Mouse (Mus musculus) MEL (cell line): Measurements from ENCODE around the gene H2al2a. TPM values are rescaled to one million over a fixed set of nuclear protein-coding genes. Genes with fewer than 3 reads are reported as not detected.

ENCODE experiments used
- DNase-seq: peaks from one replicate; pipeline ENCODE4 v3.0.0; 2011; ENCODE audit warnings: low read depth, low spot score
- H3K27ac ChIP-seq: 2 replicates; pipeline ENCODE4 v1.5.1; 2012; ENCODE audit warnings: low read depth, mild to moderate bottlenecking, control low read depth, low read length, moderate library complexity; ENCODE audit not compliant: control insufficient read depth
- H3K27me3 ChIP-seq, 2 experiments: fragments of 150-350 bp in 1 of 2; sonication (generic) in 1 of 2; 2 replicates each; pipeline ENCODE4 v1.6.1; 2012; ENCODE audit warnings: low read length in 2 of 2, mild to moderate bottlenecking in 2 of 2, improper control_type of control experiment in 1 of 2, moderate library complexity in 1 of 2; ENCODE audit not compliant: insufficient read depth in 2 of 2, control insufficient read depth in 1 of 2
- H3K36me3 ChIP-seq, 2 experiments: 2 replicates each; pipeline ENCODE4 v1.6.1; 2012 to 2014; ENCODE audit warnings: low read length in 2 of 2, improper control_type of control experiment in 1 of 2, inconsistent platforms in 1 of 2, mild to moderate bottlenecking in 1 of 2; ENCODE audit not compliant: insufficient read depth in 2 of 2, control insufficient read depth in 1 of 2
- H3K4me1 ChIP-seq, 2 experiments: fragments of 150-350 bp in 1 of 2; sonication (generic) in 1 of 2; 2 replicates each; pipeline ENCODE4 v1.6.1; 2012; ENCODE audit warnings: low read length in 2 of 2, improper control_type of control experiment in 1 of 2, mild to moderate bottlenecking in 1 of 2; ENCODE audit not compliant: insufficient read depth in 2 of 2, control insufficient read depth in 1 of 2
- H3K4me3 ChIP-seq, 2 experiments: fragments of 150-350 bp in 1 of 2; sonication (generic) in 1 of 2; 2 replicates each; pipeline ENCODE4 v1.5.1; 2012; ENCODE audit warnings: low read depth in 2 of 2, low read length in 2 of 2, mild to moderate bottlenecking in 2 of 2, moderate library complexity in 2 of 2, control low read depth in 1 of 2, improper control_type of control experiment in 1 of 2; ENCODE audit not compliant: control insufficient read depth in 1 of 2, insufficient read depth in 1 of 2
- H3K79me2 ChIP-seq: 2 replicates; pipeline ENCODE4 v1.6.1; 2012; ENCODE audit warnings: mild to moderate bottlenecking, low read length, moderate library complexity; ENCODE audit not compliant: control insufficient read depth, poor library complexity, insufficient read depth
- H3K9ac ChIP-seq: 2 replicates; pipeline ENCODE4 v1.6.1; 2012; ENCODE audit warnings: low read depth, mild to moderate bottlenecking, control low read depth, low read length, moderate library complexity; ENCODE audit not compliant: control insufficient read depth, poor library complexity, severe bottlenecking
- H3K9me3 ChIP-seq: fragments of 150-350 bp; sonication (generic); replicated peaks from 2 replicates; pipeline ENCODE4 v1.6.1; 2012; ENCODE audit warnings: mild to moderate bottlenecking, low read length, improper control_type of control experiment, moderate library complexity; ENCODE audit not compliant: insufficient read depth
- E2F4 ChIP-seq: IDR thresholded peaks from 2 replicates; pipeline ENCODE4 v1.6.1; 2011; ENCODE audit warnings: low read depth, low read length, improper control_type of control experiment, borderline replicate concordance
- ELF1 ChIP-seq: IDR thresholded peaks from 2 replicates; pipeline ENCODE4 v1.6.1; 2014; ENCODE audit warnings: low read depth, mild to moderate bottlenecking, inconsistent platforms, low read length, improper control_type of control experiment, moderate library complexity
- ETS1 ChIP-seq: IDR thresholded peaks from 2 replicates; pipeline ENCODE4 v1.6.1; 2012; ENCODE audit warnings: low read depth, mild to moderate bottlenecking, inconsistent platforms, low read length, improper control_type of control experiment, moderate library complexity
- GATA1 ChIP-seq: IDR thresholded peaks from 2 replicates; pipeline ENCODE4 v1.6.1; 2011; ENCODE audit warnings: low read depth, low read length, improper control_type of control experiment
- HCFC1 ChIP-seq: IDR thresholded peaks from 2 replicates; pipeline ENCODE4 v1.6.1; 2012; ENCODE audit warnings: low read depth, mild to moderate bottlenecking, inconsistent platforms, low read length, improper control_type of control experiment, moderate library complexity
- JUND ChIP-seq: IDR thresholded peaks from 2 replicates; pipeline ENCODE4 v1.6.1; 2011; ENCODE audit warnings: low read depth, mild to moderate bottlenecking, improper control_type of control experiment, low read length
- KAT2A ChIP-seq: conservative IDR thresholded peaks from 2 replicates; pipeline ENCODE4 v1.6.1; 2012; ENCODE audit warnings: low read depth, low read length, improper control_type of control experiment, inconsistent platforms
- MAFK ChIP-seq: IDR thresholded peaks from 2 replicates; pipeline ENCODE4 v1.6.1; 2011; ENCODE audit warnings: low read depth, mild to moderate bottlenecking, low read length, improper control_type of control experiment, borderline replicate concordance
- MAX ChIP-seq: IDR thresholded peaks from 2 replicates; pipeline ENCODE4 v1.6.1; 2011; ENCODE audit warnings: low read length, improper control_type of control experiment
- MAZ ChIP-seq: IDR thresholded peaks from 2 replicates; pipeline ENCODE4 v1.6.1; 2012; ENCODE audit warnings: low read depth, mild to moderate bottlenecking, inconsistent platforms, low read length, improper control_type of control experiment
- MYB ChIP-seq: IDR thresholded peaks from 2 replicates; pipeline ENCODE4 v1.6.1; 2011; ENCODE audit warnings: mild to moderate bottlenecking, low read depth, low read length, improper control_type of control experiment
- MYC ChIP-seq: IDR thresholded peaks from 2 replicates; pipeline ENCODE4 v1.6.1; 2011; ENCODE audit warnings: low read depth, mild to moderate bottlenecking, low read length, improper control_type of control experiment, moderate library complexity
- POLR2A ChIP-seq, 2 experiments: IDR thresholded peaks; 2 replicates each; pipeline ENCODE4 v1.6.1; 2011 to 2012; ENCODE audit warnings: low read length in 2 of 2, mild to moderate bottlenecking in 2 of 2, control low read depth in 1 of 2, improper control_type of control experiment in 1 of 2, low read depth in 1 of 2, moderate library complexity in 1 of 2; ENCODE audit not compliant: control insufficient read depth in 1 of 2, insufficient read depth in 1 of 2, poor library complexity in 1 of 2
- POLR2AphosphoS5 ChIP-seq: IDR thresholded peaks from 2 replicates; pipeline ENCODE4 v1.6.1; 2012; ENCODE audit warnings: low read depth, borderline replicate concordance, mild to moderate bottlenecking, inconsistent platforms, low read length, moderate library complexity, mixed read lengths
- SMC3 ChIP-seq: IDR thresholded peaks from 2 replicates; pipeline ENCODE4 v1.6.1; 2011; ENCODE audit warnings: low read depth, low read length, improper control_type of control experiment
- TAL1 ChIP-seq: IDR thresholded peaks from 2 replicates; pipeline ENCODE4 v1.6.1; 2012; ENCODE audit warnings: mild to moderate bottlenecking, inconsistent platforms, low read length, moderate library complexity, mixed read lengths
- TBP ChIP-seq: IDR thresholded peaks from 2 replicates; pipeline ENCODE4 v1.8.0; 2011; ENCODE audit warnings: low read depth, low read length, improper control_type of control experiment
- TCF12 ChIP-seq: IDR thresholded peaks from 2 replicates; pipeline ENCODE4 v1.6.1; 2014; ENCODE audit warnings: low read depth, mild to moderate bottlenecking, inconsistent platforms, low read length, improper control_type of control experiment, moderate library complexity
- USF2 ChIP-seq, 2 experiments: IDR thresholded peaks; 2 replicates each; pipeline ENCODE4 v1.6.1; 2011 to 2012; ENCODE audit warnings: improper control_type of control experiment in 2 of 2, low read length in 2 of 2, borderline replicate concordance in 1 of 2, inconsistent platforms in 1 of 2, low read depth in 1 of 2, mild to moderate bottlenecking in 1 of 2; ENCODE audit not compliant: insufficient read depth in 1 of 2
- ZKSCAN1 ChIP-seq: IDR thresholded peaks from 2 replicates; pipeline ENCODE4 v1.6.1; 2012; ENCODE audit warnings: low read depth, mild to moderate bottlenecking, inconsistent platforms, low read length, improper control_type of control experiment, moderate library complexity
- ZNF384 ChIP-seq: IDR thresholded peaks from 2 replicates; pipeline ENCODE4 v1.6.1; 2012; ENCODE audit warnings: low read depth, mild to moderate bottlenecking, inconsistent platforms, low read length, improper control_type of control experiment
- polyA plus RNA-seq, 2 experiments: library from polyadenylated mRNA; stranded (reverse) in 1 of 2; unstranded in 1 of 2; fragments of >175 nt in 1 of 2; fragments of >200 nt in 1 of 2; gene quantifications; 2 replicates each; pipeline versions ENCODE4 v1.2.1 to v1.2.4; 2012; ENCODE audit warnings: low replicate concordance in 2 of 2, low read depth in 1 of 2; ENCODE audit not compliant: insufficient read length in 2 of 2, insufficient read depth in 1 of 2, missing spikeins in 1 of 2
- total RNA-seq: library from RNA; depleted of rRNA; stranded (reverse); fragments of 300-350 nt; gene quantifications from 2 replicates; pipeline ENCODE4 v1.2.3, GENCODE M21; 2012

The H2al2a gene
- total and polyA plus RNA-seq, 3 experiments: not detected

DNA sequence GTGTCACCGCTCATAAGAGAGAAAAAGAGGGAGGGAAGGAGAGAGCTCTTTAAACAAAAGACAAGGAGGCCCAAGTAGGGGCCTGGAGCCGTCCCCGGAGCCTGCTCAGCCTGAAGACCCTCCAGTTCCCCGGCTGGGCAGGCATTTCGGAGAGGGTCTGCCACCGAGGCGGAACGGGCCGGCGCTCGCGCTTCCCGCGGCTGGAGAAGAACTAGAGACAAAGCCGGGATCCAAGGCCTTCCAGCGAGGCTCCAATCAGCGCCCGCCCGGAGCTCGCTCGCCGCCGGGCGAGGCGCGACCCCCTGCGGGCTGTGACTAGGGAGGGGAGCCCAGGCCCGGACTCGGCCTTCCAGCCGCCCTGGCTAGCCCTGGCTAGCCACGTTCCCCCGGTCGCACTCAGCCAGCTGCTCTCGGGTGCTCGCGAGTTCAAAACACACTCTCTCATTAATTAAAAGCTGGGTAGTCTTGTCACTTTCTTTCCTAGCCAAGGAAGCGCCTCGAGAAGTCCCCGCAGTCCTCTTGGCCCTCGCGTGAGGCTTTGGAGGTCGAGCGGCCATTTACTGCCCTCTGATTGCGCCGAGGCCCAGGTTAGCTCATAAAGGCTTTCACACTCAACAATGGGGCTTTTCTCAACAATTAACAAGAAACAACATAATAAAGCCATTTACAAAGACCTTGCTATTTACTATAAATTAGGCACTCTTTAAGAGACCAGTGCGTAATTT lies 43.0 kb upstream of the H2al2a start:
- H3K36me3 ChIP-seq: no peaks in the 10 kb centered on the region
- no peaks in the 10 kb centered on the region for H3K9me3 ChIP-seq
- H3K27me3 ChIP-seq: peaks cover 14 to 26% of the 10 kb centered on the region in 2 experiments
- H3K9ac ChIP-seq: no peak overlapping the region
- DNase-seq: no peak
- H3K27ac ChIP-seq: no peak overlapping the region
- TF ChIP-seq ELF1 (no peak), ZNF384 (no peak), MAX (no peak), ETS1 (no peak)
- H3K79me2 ChIP-seq: no peaks in the 10 kb centered on the region
- H3K4me1 ChIP-seq: no peaks in the 10 kb centered on the region
- no peak overlapping the region for H3K4me3 ChIP-seq

DNA sequence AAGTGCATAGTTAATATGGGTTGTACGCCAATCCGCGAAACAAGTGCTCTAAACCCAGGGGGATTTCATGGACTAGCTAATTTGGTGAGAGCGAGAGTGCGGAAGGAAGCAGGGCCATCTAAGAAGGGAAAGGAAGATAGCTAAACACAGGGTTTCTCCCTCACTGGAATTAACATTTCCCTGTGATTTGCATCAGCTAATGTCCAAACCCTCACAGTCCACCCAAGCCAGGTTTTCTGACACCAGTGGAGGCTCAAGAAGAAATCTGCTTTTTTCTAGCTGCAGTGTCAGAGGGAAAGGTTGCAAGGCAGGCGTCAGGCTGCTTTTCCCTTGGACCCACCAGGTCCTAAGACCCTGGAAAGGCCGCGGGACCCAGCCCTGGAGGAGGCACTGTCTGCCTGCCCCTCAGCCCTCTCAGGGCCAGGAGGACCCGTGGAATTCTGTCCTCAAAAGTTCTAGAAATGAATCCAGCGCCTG lies 42.2 kb upstream of the H2al2a start:
- no peak for TF ChIP-seq MAFK
- no peak for TF ChIP-seq JUND
- no peak for TF ChIP-seq E2F4
- no peak for TF ChIP-seq USF2 (IDR thresholded peaks at IDR 0.05; ENCODE audit: borderline replicate concordance in 1 of 2, insufficient read depth in 1 of 2, low read depth in 1 of 2, low read length in 2 of 2)
- no peak for TF ChIP-seq TAL1
- no peak for TF ChIP-seq MYB
- TF ChIP-seq TCF12: no peak
- no peak for TF ChIP-seq TBP
- no peak for TF ChIP-seq GATA1
- no peak for TF ChIP-seq SMC3
- TF ChIP-seq KAT2A: no peak
- no peak for TF ChIP-seq POLR2AphosphoS5
- TF ChIP-seq MYC: no peak
- TF ChIP-seq ZKSCAN1: no peak
- no peak for TF ChIP-seq ZNF384
- no peak for TF ChIP-seq HCFC1
- TF ChIP-seq MAZ: no peak
- no peak for TF ChIP-seq POLR2A (IDR thresholded peaks at IDR 0.05; ENCODE audit: control insufficient read depth in 1 of 2, insufficient read depth in 1 of 2, low read depth in 1 of 2, low read length in 2 of 2, poor library complexity in 1 of 2)
- peaks cover 14 to 24% of the 10 kb centered on the region in 2 experiments for H3K27me3 ChIP-seq
- no peak for DNase-seq

More for the DNA sequence above, 42.2 kb upstream of the H2al2a start:
- no peaks in the 10 kb centered on the region for H3K9me3 ChIP-seq
- no peaks in the 10 kb centered on the region for H3K36me3 ChIP-seq
- no peak overlapping the region for H3K27ac ChIP-seq
- H3K9ac ChIP-seq: no peak overlapping the region
- no peak overlapping the region for H3K4me3 ChIP-seq
- no peaks in the 10 kb centered on the region for H3K4me1 ChIP-seq
- H3K79me2 ChIP-seq: no peaks in the 10 kb centered on the region
